Mouse (Mus musculus) adrenal gland, adult 2 months (tissue): ENCODE results near the gene Gm7324. TPM values are rescaled to one million over a fixed set of nuclear protein-coding genes. Genes with fewer than 3 reads are reported as not detected.
"Not testable (repeated sequence)": the region's sequence is repeated elsewhere in the genome, so short reads cannot be mapped to it uniquely, and the experiment has no call there.

Experiments
- DNase-seq: peaks from one replicate; pipeline ENCODE4 v3.0.0; 2021
- long read RNA-seq: library from polyadenylated mRNA; stranded (forward); transcript quantifications from one replicate; pipeline ENCODE4 v2.0.0, GENCODE M21; 2021
- polyA plus RNA-seq: library from polyadenylated mRNA; depleted of rRNA; stranded (reverse); fragments of >200 nt; gene quantifications from 2 replicates; pipeline ENCODE4 v1.2.3, GENCODE M21; 2012; rRNA removed
- total RNA-seq, 2 experiments: library from RNA; stranded (reverse); gene quantifications; 2 replicates each; pipeline ENCODE4 v1.2.3; 2021

Gm7324 gene
- total RNA-seq (1 to 10 TPM in 1 of 2 experiments, under 1 TPM in 1; 0.75 to 1.9 TPM), polyA plus RNA-seq (not detected in 2 replicates)
- long read RNA-seq, result 0 reads

DNA sequence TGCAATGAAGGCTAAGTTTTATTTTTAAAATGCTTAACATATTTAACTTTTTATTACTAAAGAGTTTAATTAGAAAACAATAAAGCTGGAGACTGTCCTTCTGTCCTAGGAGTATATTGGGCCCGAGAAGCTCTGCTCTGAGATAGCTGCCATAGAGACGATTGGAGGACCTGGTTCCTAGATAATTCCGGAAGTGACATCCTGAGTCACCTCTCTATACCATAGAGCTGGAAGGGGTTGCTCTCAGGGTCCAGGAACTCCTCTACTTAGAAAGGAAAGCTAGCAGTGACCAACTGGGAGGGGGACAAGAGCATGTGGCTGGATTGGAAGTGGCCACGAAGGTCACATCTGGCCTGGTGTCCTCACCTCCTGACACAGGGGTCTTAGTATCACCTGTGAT is at the start of gene Gm7324:
Gene Gm7324, plus strand, starts transcription at position 208 of the 400 bp plus-strand sequence.
- DNase-seq, result not testable (repeated sequence)

DNA sequence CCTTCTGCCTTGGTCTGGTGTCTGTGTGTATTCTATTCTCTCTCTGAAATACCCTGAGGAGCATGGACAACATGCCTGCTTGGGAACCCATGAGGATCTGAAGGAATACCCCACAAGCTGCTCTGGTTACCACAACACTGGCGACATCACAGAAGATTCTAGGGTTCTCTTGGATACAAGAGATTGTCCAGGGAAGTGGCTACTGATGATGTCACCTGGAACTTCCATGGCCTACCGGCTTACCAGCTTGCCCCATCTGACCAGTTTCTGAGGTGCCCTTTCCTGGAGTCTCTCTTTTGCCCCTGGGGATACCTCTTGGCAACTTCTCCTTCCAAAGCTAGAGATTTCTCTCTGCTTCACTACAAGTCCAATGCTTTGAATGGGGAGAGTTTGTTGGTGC is 20.5 kb upstream of the Gm7324 start, which contains the start of gene Gm8165:
Gene Gm8165, minus strand, starts transcription at position 101 of the 400 bp plus-strand sequence.
- DNase-seq, result not testable (repeated sequence)

DNA sequence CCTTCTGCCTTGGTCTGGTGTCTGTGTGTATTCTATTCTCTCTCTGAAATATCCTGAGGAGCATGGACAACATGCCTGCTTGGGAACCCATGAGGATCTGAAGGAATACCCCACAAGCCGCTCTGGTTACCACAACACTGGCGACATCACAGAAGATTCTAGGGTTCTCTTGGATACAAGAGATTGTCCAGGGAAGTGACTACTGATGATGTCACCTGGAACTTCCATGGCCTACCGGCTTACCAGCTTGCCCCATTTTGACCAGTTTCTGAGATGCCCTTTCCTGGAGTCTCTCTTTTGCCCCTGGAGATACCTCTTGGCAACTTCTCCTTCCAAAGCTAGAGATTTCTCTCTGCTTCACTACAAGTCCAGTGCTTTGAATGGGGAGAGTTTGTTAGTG is 29.8 kb downstream of the Gm7324 start, which contains the start of gene Gm16506:
Gene Gm16506, minus strand, starts transcription at position 101 of the 400 bp plus-strand sequence.
- not testable (repeated sequence) for DNase-seq

DNA sequence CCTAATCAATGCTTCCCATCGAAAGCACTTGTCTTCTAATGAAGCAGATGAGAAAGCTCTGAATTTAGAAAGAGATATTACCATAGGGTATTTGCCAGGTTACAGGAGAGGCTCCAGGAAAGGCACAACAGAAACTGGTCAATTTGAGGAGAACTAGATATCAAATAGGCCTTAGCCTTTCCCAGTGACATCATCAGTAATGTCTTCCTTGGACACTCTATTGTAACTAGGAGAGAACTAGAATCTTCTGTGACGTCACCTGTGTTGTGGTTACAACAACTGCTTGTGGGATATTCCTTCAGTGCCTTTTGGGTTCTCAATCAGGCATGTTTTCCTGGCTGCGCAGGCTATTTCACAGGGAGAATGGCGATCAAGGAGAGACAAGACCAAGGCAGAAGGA is 49.9 kb downstream of the Gm7324 start, which contains the start of gene Gm6526:
Gene Gm6526, plus strand, starts transcription at position 301 of the 400 bp plus-strand sequence.
- DNase-seq, result not testable (repeated sequence)

Other genes starting within 250 kb of the Gm7324 start
- gene Gm5799, start 154.3 kb upstream of the Gm7324 start, total RNA-seq, result not detected
- not detected in 2 replicates for gene Gm5799, start 154.3 kb upstream of the Gm7324 start, polyA plus RNA-seq
- not detected for gene Gm17654, start 118.7 kb upstream of the Gm7324 start, total RNA-seq
- not detected in 2 replicates for gene Gm17654, start 118.7 kb upstream of the Gm7324 start, polyA plus RNA-seq
- gene Gm10375, start 89.8 kb upstream of the Gm7324 start, total RNA-seq, result not detected
- gene Gm10375, start 89.8 kb upstream of the Gm7324 start, polyA plus RNA-seq, result not detected in 2 replicates
- gene Gm8165, start 20.6 kb upstream of the Gm7324 start, total RNA-seq, result not detected
- gene Gm8165, start 20.6 kb upstream of the Gm7324 start, polyA plus RNA-seq, result not detected in 2 replicates
- gene Gm16506, start 29.7 kb downstream of the Gm7324 start, total RNA-seq, result not detected
- gene Gm16506, start 29.7 kb downstream of the Gm7324 start, polyA plus RNA-seq, result not detected in 2 replicates
- gene Gm6526, start 50.0 kb downstream of the Gm7324 start, total RNA-seq, result not detected
- gene Gm6526, start 50.0 kb downstream of the Gm7324 start, polyA plus RNA-seq, result not detected in 2 replicates
- not detected for gene Gm8180, start 86.9 kb downstream of the Gm7324 start, total RNA-seq
- not detected in 2 replicates for gene Gm8180, start 86.9 kb downstream of the Gm7324 start, polyA plus RNA-seq
- under 1 TPM in 1 of 2 experiments, not detected in 1; 0.66 TPM for gene Ear1, start 177.7 kb downstream of the Gm7324 start, total RNA-seq
- gene Ear1, start 177.7 kb downstream of the Gm7324 start, polyA plus RNA-seq, result not detected in 2 replicates
- not detected for gene Ear10, start 225.7 kb downstream of the Gm7324 start, total RNA-seq
- not detected in 2 replicates for gene Ear10, start 225.7 kb downstream of the Gm7324 start, polyA plus RNA-seq
- gene Gm8113, start 227.6 kb downstream of the Gm7324 start, total RNA-seq, result 1 to 10 TPM; 1.5 to 3.4 TPM
- 0.36 and 0.54 TPM in 2 replicates for gene Gm8113, start 227.6 kb downstream of the Gm7324 start, polyA plus RNA-seq